Mouse (Mus musculus) mature B cell (primary cell): ENCODE results near the gene Prr13.

ENCODE experiments used
- in situ Hi-C: fragments of 300-500 bp; cut with MboI; formaldehyde crosslinking; loops from 2 replicates; pipeline ENCODE4 v1.14.3; 2019

Gene Prr13

GRCm38 (mm10) chr15:102503924-102504782 is 45.3 kb downstream of the Prr13 start:
- in situ Hi-C loops, result no loop called here

- in situ Hi-C loops, result no loop called here
Observed at GRCm38 (mm10) chr15:102505073-102505769, 46.4 kb downstream of the Prr13 start.

DNA sequence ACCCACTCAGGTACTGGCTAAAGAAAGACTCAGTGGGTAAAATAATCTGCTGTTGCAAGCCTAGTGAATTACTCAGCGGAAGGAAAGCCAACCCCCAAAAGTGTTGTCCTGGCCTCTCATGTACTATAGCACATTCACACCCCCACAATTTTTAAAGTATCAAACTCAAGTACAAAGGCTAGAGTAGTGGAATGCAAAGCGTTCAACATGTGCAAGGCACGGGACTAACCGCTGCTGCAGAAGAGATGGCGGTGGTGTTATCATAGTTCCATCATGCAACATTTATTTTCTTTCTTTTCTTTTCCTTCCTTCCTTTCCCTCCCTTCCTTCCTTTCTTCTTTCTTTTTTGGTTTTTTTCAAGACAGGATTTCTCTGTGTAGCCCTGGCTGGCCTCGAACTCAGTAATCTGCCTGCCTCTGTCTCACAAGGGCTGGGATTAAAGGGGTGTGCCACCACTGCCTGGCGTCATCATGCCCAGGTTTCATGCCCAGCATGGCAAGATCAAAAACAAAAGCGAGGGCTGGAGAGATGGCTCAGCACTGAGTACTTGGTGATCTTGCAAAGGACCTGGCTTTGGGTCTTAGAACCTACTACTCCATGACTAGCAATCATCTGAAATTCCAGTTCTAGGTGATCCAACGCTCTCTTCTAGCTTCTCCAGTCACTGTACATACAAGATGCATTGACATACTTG is 47.1 kb downstream of the Prr13 start:
- in situ Hi-C loops, result no loop called here

DNA sequence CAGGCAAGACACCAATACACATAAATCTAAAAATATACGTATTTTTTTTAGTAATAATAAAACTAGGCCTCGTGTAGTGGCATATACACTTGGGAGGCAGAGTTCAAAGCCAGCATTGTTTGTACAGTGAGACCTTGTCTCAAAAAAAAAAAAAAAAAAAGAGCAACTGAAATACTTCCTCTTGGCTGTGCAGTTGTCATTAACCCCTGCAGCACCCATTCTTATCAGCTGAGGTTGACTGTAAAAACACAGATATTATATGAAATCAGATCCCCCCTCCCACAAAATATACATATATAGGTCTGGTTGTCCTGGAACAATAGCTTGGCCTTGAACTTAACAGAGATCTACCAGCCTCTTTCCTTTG is 47.6 kb downstream of the Prr13 start:
- in situ Hi-C loops, result no loop called here

- in situ Hi-C loops, result no loop called here
Observed at GRCm38 (mm10) chr15:102506864-102507263, 48.0 kb downstream of the Prr13 start.

GRCm38 (mm10) chr15:102507561-102507960 is 48.7 kb downstream of the Prr13 start:
- in situ Hi-C loops, result no loop called here

DNA sequence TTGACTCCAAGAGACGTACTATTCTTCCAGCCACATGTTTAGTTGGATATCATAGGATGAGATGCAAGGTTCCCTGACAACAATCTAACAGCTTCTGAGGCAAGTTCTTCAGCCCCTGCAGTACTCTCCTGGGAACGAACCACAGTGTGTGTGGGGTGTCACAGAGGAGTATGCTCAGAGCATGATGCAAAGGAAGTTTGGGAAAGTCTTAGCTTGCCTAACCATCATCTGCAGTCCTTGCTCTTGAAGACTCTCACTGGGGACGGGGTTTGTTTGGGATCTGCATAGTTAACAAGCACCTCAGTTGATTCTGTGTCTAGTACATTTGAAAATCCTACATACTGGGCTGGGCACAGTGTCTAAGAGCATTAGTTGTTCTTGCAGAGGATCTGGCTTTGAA is 49.5 kb downstream of the Prr13 start:
- in situ Hi-C loops, result no loop called here

- in situ Hi-C loops, result no loop called here
Observed at GRCm38 (mm10) chr15:102510110-102510509, 51.3 kb downstream of the Prr13 start.

DNA sequence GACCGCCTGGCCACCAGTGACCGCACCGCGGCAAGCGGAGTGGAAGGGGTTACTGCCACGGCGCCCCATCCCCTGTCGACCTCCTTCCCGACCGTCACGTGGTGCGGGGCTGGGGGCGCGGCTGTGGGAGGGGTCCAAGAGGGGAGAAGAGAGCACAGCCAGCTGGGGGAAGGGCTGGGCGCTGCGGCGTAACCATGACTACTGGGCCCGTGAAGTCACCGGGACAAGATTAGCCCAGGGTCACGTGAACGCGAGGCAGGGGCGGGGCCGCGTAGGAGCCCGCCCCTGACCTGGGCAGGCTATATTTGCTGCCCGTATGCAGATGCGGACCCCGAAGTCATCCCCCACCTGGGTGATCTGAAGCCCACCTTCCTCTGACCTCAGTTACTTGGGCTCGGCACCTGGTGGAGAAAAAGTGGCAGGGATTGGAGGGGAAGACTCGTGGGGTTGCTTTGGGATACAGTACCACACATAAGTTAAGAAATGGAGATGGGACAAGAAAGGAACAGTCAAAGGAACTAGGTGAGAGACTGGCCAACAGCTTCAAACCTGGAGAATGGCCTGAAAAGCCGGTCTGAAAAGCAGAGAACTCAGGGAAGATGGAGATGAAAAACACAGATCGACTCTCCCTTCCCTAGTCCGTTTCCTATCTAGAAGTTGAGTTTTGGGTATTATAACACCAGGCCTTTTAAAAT is 51.9 kb downstream of the Prr13 start:
- in situ Hi-C loops, result no loop called here

GRCm38 (mm10) chr15:102511285-102511833 is 52.5 kb downstream of the Prr13 start:
- in situ Hi-C loops, result no loop called here

DNA sequence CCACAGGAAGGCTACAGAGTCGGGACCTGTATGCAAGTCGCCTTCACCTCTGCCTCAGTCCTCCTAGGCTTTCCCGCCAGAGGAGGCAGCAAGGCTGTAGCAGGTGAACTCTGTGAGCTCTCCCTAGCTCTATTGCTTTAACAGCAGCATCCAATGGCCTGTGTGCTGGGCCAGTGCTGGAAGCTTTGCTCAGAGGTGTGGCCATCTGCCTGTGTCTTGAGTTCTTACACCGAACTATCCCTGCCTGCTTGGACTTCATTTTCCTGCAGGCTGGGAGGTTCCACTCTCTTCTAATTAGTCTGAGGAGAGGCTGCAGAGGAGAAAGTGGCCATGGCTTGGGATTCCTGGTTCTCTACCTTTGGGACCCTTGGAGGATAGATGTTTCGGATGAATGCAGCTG is 53.2 kb downstream of the Prr13 start:
- in situ Hi-C loops, result no loop called here
